Mouse (Mus musculus) embryonic facial prominence, embryonic 12.5 days (tissue): Measurements from ENCODE around the gene Keap1. TPM values are rescaled to one million over a fixed set of nuclear protein-coding genes. Genes with fewer than 3 reads are reported as not detected.

Source experiments
- ATAC-seq: fragments of 200-750 bp; cut with Nextera tagmentation; 2 replicates; pipeline ENCODE4 v1.8.0; 2017; ENCODE audit not compliant: insufficient number of reproducible peaks, insufficient read depth, low FRiP score, low TSS enrichment
- H3K27ac ChIP-seq: fragments of 300-500 bp; sonication (generic); 2 replicates; pipeline ENCODE4 v1.5.1; 2016; ENCODE audit warnings: mild to moderate bottlenecking
- H3K27me3 ChIP-seq: fragments of 300-500 bp; sonication (generic); 2 replicates; pipeline ENCODE4 v1.6.1; 2016; ENCODE audit warnings: mild to moderate bottlenecking, moderate library complexity
- H3K36me3 ChIP-seq: fragments of 300-500 bp; sonication (generic); 2 replicates; pipeline ENCODE4 v1.6.1; 2016; ENCODE audit warnings: mild to moderate bottlenecking
- H3K4me1 ChIP-seq: fragments of 300-500 bp; sonication (generic); 2 replicates; pipeline ENCODE4 v1.6.1; 2016
- H3K4me2 ChIP-seq: fragments of 300-500 bp; sonication (generic); replicated peaks from 2 replicates; pipeline ENCODE4 v1.6.1; 2016; ENCODE audit warnings: mild to moderate bottlenecking, moderate library complexity
- H3K4me3 ChIP-seq: fragments of 300-500 bp; sonication (generic); 2 replicates; pipeline ENCODE4 v1.5.1; 2016; ENCODE audit warnings: mild to moderate bottlenecking
- H3K9ac ChIP-seq: fragments of 300-500 bp; sonication (generic); 2 replicates; pipeline ENCODE4 v1.6.1; 2016; ENCODE audit warnings: mild to moderate bottlenecking, moderate library complexity
- H3K9me3 ChIP-seq: fragments of 300-500 bp; sonication (generic); 2 replicates; pipeline ENCODE4 v1.6.1; 2016; ENCODE audit warnings: mild to moderate bottlenecking, moderate library complexity
- WGBS: fragments of 180-500 bp; shearing (Covaris S2); methylation state at CpG from one replicate; pipeline ENCODE4 v1.1.7; 2016; 5-methylcytosine and 5-hydroxymethylcytosine counted together
- polyA plus RNA-seq: library from polyadenylated mRNA; unstranded; fragments of >200 nt; fragmentation: Nextera tagmentation; extraction: Ambion mirVana; gene quantifications from 2 replicates; pipeline ENCODE4 v1.2.1, GENCODE M21; 2016

Gene Keap1
- polyA plus RNA-seq, 1 experiment from 2014 or later: 61.3 TPM

- H3K4me2 ChIP-seq: no peak overlapping the region
- ATAC-seq: no peak
- 51% methylated on average over 7 of the region's 7 CpGs for WGBS
Measured at GRCm38 (mm10) chr9:21189905-21190304, 49.3 kb downstream of the Keap1 start.

GRCm38 (mm10) chr9:21185436-21185835 lies 53.7 kb downstream of the Keap1 start:
- ATAC-seq: no peak
- Histone ChIP-seq H3K4me3 (no peak overlapping the region), H3K36me3 (no peaks in the 10 kb centered on the region), H3K27ac (no peak overlapping the region), H3K4me1 (peaks cover 14% of the 10 kb centered on the region; the same call in 1 of the 2 replicates), H3K27me3 (peaks cover 31% of the 10 kb centered on the region), H3K9me3 (no peaks in the 10 kb centered on the region), H3K9ac (no peak overlapping the region), H3K4me2 (no peak overlapping the region)
- 79% methylated on average over 5 of the region's 5 CpGs for WGBS

More at GRCm38 (mm10) chr9:21189905-21190304, 49.3 kb downstream of the Keap1 start:
- H3K4me1 ChIP-seq: no peaks in the 10 kb centered on the region
- H3K9me3 ChIP-seq: no peaks in the 10 kb centered on the region
- H3K27me3 ChIP-seq: peaks cover 7% of the 10 kb centered on the region; the same call in 1 of the 2 replicates
- H3K4me3 ChIP-seq: no peak overlapping the region
- H3K36me3 ChIP-seq: no peaks in the 10 kb centered on the region
- no peak overlapping the region for H3K9ac ChIP-seq
- H3K27ac ChIP-seq: no peak overlapping the region

DNA sequence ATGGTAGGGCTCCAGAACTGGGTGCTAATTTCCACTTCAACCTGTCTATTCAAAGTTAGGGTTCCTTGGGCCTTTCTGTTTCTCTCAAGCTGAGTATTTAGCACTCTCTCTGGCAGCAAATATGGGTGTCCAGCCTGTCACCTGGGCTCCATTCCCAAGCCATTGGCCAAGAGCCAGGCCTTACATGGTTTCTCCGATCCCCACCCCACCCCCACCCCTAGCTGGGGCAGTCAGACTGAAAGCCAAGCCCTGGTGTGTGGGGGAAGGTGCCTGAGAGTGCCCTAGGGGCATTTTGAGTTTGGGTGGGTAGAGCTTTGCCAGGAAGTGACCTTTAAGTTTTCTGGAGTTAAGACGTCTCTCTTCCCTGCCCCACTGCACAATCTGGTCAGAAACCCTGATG lies 54.4 kb downstream of the Keap1 start:
- Histone ChIP-seq H3K36me3 (no peaks in the 10 kb centered on the region), H3K4me3 (no peak overlapping the region), H3K27me3 (peaks cover 31% of the 10 kb centered on the region), H3K4me2 (no peak overlapping the region), H3K27ac (no peak overlapping the region), H3K9me3 (no peaks in the 10 kb centered on the region), H3K9ac (no peak overlapping the region), H3K4me1 (peaks cover 14% of the 10 kb centered on the region; the same call in 1 of the 2 replicates)
- 19% methylated on average over 2 of the region's 2 CpGs for WGBS
- ATAC-seq: no peak

- H3K9ac ChIP-seq: no peak overlapping the region; the same call in 1 of the 2 replicates
- H3K27me3 ChIP-seq: peaks cover 31% of the 10 kb centered on the region
- H3K4me1 ChIP-seq: peaks cover 14% of the 10 kb centered on the region; the same call in 1 of the 2 replicates
- H3K9me3 ChIP-seq: no peaks in the 10 kb centered on the region
- H3K4me2 ChIP-seq: peak overlapping the region; percentile 48
- no peaks in the 10 kb centered on the region for H3K36me3 ChIP-seq
- H3K4me3 ChIP-seq: peak overlapping the region; percentile 24
- ATAC-seq: no peak
- no peak overlapping the region for H3K27ac ChIP-seq
- 7% methylated on average over 34 of the region's 34 CpGs for WGBS
Measured at GRCm38 (mm10) chr9:21183905-21184413, 55.2 kb downstream of the Keap1 start.

- no peak for ATAC-seq
- H3K27ac ChIP-seq: no peak overlapping the region
- no peaks in the 10 kb centered on the region for H3K9me3 ChIP-seq
- no peaks in the 10 kb centered on the region for H3K36me3 ChIP-seq
- no peak overlapping the region; the same call in 1 of the 2 replicates for H3K4me3 ChIP-seq
- no peak overlapping the region for H3K9ac ChIP-seq
- peaks cover 31% of the 10 kb centered on the region for H3K27me3 ChIP-seq
- H3K4me2 ChIP-seq: no peak overlapping the region
- 89% methylated on average over 6 of the region's 6 CpGs for WGBS
- H3K4me1 ChIP-seq: peaks cover 14% of the 10 kb centered on the region; the same call in 1 of the 2 replicates
Measured at GRCm38 (mm10) chr9:21183421-21183820, 55.7 kb downstream of the Keap1 start.

- Histone ChIP-seq H3K4me2 (peak overlapping the region; percentile 50), H3K9ac (peak overlapping the region; percentile 24; the same call in 1 of the 2 replicates), H3K36me3 (no peaks in the 10 kb centered on the region), H3K9me3 (no peaks in the 10 kb centered on the region), H3K4me1 (peaks cover 14% of the 10 kb centered on the region; the same call in 1 of the 2 replicates), H3K27ac (no peak overlapping the region), H3K27me3 (peaks cover 31% of the 10 kb centered on the region), H3K4me3 (peak overlapping the region; percentile 28)
- WGBS: 8% methylated on average over 48 of the region's 48 CpGs
- ATAC-seq: no peak
Measured at GRCm38 (mm10) chr9:21181421-21182220, 57.5 kb downstream of the Keap1 start.

GRCm38 (mm10) chr9:21180841-21181240 lies 58.3 kb downstream of the Keap1 start:
- Histone ChIP-seq H3K9me3 (no peaks in the 10 kb centered on the region), H3K36me3 (no peaks in the 10 kb centered on the region), H3K4me3 (no peak overlapping the region), H3K4me2 (no peak overlapping the region), H3K27me3 (peaks cover 30% of the 10 kb centered on the region), H3K9ac (no peak overlapping the region), H3K27ac (no peak overlapping the region), H3K4me1 (peaks cover 14% of the 10 kb centered on the region; the same call in 1 of the 2 replicates)
- WGBS: 57% methylated on average over 1 of the region's 1 CpGs
- ATAC-seq: no peak

DNA sequence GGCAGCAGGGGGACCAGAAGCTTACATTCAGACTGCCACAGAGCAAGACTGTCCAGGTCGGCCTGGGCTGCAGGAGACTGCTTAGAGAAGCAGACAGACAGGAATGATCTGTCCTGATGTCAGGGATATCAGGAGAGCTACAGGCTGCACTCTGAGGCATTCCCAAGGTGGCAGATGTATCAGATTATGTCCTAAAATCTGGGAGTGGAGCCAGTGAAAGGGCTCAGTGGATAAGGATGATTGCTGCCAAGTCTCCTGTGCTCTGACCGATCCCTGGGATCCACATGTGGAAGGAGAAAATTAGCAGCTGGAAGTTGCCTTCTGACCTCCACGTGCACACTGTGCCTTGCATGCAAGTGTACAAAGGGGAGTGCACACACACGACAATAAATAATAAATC lies 58.8 kb downstream of the Keap1 start:
- Histone ChIP-seq H3K4me2 (no peak overlapping the region), H3K4me1 (peaks cover 14% of the 10 kb centered on the region; the same call in 1 of the 2 replicates), H3K9ac (no peak overlapping the region), H3K27ac (no peak overlapping the region), H3K36me3 (no peaks in the 10 kb centered on the region), H3K9me3 (no peaks in the 10 kb centered on the region), H3K4me3 (no peak overlapping the region), H3K27me3 (peaks cover 26% of the 10 kb centered on the region)
- 55% methylated on average over 4 of the region's 4 CpGs for WGBS
- ATAC-seq: no peak

Other genes with a start within 250 kb of the Keap1 start
- gene Mrpl4, start 236.6 kb downstream of the Keap1 start, polyA plus RNA-seq: 128 TPM in 2 replicates
- gene Icam1, start 223.4 kb downstream of the Keap1 start, polyA plus RNA-seq: 8.6 and 9.0 TPM in 2 replicates
- 1.6 and 2.5 TPM in 2 replicates for gene Icam4, start 210.0 kb downstream of the Keap1 start, polyA plus RNA-seq
- 0.14 and 0.23 TPM in 2 replicates for gene Icam5, start 207.3 kb downstream of the Keap1 start, polyA plus RNA-seq
- gene Zglp1, start 172.3 kb downstream of the Keap1 start, polyA plus RNA-seq: 0.82 and 2.0 TPM in 2 replicates
- gene Gm49373, start 166.3 kb downstream of the Keap1 start, polyA plus RNA-seq: 1.3 and 1.5 TPM in 2 replicates
- gene Fdx1l, start 165.7 kb downstream of the Keap1 start, polyA plus RNA-seq: 54.8 and 59.3 TPM in 2 replicates
- gene Gm38431, start 147.4 kb downstream of the Keap1 start, polyA plus RNA-seq: 2.3 TPM in 2 replicates
- gene Raver1, start 147.4 kb downstream of the Keap1 start, polyA plus RNA-seq: 61.5 and 64.3 TPM in 2 replicates
- gene Tyk2, start 108.1 kb downstream of the Keap1 start, polyA plus RNA-seq: 13.9 and 17.4 TPM in 2 replicates
- 335 and 342 TPM in 2 replicates for gene Cdc37, start 89.4 kb downstream of the Keap1 start, polyA plus RNA-seq
- gene Pde4a, start 73.6 kb downstream of the Keap1 start, polyA plus RNA-seq: 5.6 and 7.2 TPM in 2 replicates
- 0.42 and 0.64 TPM in 2 replicates for gene S1pr5, start 9.1 kb upstream of the Keap1 start, polyA plus RNA-seq
- gene Atg4d, start 25.9 kb upstream of the Keap1 start, polyA plus RNA-seq: 33.6 and 33.9 TPM in 2 replicates
- gene Kri1, start 48.6 kb upstream of the Keap1 start, polyA plus RNA-seq: 16.8 and 17.9 TPM in 2 replicates
- 51.7 and 52.5 TPM in 2 replicates for gene Cdkn2d, start 52.0 kb upstream of the Keap1 start, polyA plus RNA-seq
- gene Ap1m2, start 73.0 kb upstream of the Keap1 start, polyA plus RNA-seq: 15.8 and 18.2 TPM in 2 replicates
- 117 and 118 TPM in 2 replicates for gene Slc44a2, start 81.3 kb upstream of the Keap1 start, polyA plus RNA-seq
- gene Ilf3, start 128.5 kb upstream of the Keap1 start, polyA plus RNA-seq: 277 and 284 TPM in 2 replicates
- gene Qtrt1, start 172.5 kb upstream of the Keap1 start, polyA plus RNA-seq: 48.7 and 50.2 TPM in 2 replicates
- gene Dnm2, start 185.5 kb upstream of the Keap1 start, polyA plus RNA-seq: 75.3 and 76.7 TPM in 2 replicates